12 mouse cellular contexts compared by ENCODE assay signal in the genomic region with DNA sequence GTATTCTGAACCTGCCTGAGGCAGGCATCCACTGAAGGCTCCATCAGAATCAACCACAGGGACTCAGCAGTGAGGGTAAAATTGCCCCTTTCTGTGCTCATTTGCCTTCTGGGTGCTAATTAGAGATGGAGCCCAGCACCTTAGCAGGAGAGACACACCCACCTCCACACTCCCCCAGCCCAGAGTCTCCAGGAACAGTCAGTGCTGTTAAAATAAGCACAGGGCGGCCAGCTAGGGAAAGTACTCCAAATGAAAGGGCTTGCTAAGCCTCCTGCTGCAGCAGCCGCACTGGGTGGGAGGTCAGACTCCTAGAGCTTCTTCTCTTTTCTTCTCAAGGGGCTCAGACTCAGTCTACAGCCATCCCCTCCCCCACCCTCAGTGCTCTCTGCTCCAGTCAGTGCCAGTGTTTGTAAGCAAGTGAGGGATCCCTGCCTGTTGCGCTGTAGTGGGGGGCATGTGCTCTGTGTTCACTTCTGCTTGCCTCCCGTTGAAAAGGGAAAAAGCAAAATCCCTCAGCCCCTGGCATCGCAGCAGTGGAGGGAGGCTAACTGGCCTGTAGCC. TPM values are rescaled to one million over a fixed set of nuclear protein-coding genes. Genes with fewer than 3 reads are reported as not detected.
DNase-seq lines count a peak whose midpoint lies in the region; ATAC-seq and TF ChIP-seq lines count a peak whose summit lies in the region.
"Had no signal": no experiment of that assay in that cellular context is flagged by ENCODE, and none has a peak within 500 bp of the region (broad histone marks: within the 10 kb centered on the region; RNA-seq: fewer than 3 reads in every experiment).

No protein-coding gene starts in this region.

- H3K4me2 ChIP-seq in heart, embryonic 12.5 days, result no peak overlapping the region
- H3K4me2 ChIP-seq in forebrain, embryonic 14.5 days (ENCODE audit: low read length), result no peak overlapping the region
- 0 out of 2 replicates have a peak overlapping the region, but pooled peaks have one; percentile 6 for H3K4me2 ChIP-seq in midbrain, embryonic 12.5 days (replicated peaks)

- no peak for TF ChIP-seq CTCF in cortical plate, adult 2 months (IDR thresholded peaks at IDR 0.05; ENCODE audit: extremely low read depth, insufficient read depth, low read length)

- H3K27ac ChIP-seq in heart, embryonic 12.5 days (ENCODE audit: poor library complexity, severe bottlenecking), result peak overlapping the region; percentile 25; the same call in 1 of the 2 replicates
- peak overlapping the region; percentile 42 for H3K27ac ChIP-seq in cortical plate, adult 2 months (ENCODE audit: insufficient read depth, low read length)
- peak overlapping the region; percentile 70 for H3K27ac ChIP-seq in forebrain, embryonic 14.5 days (ENCODE audit: low read depth, low read length)
- H3K27ac ChIP-seq in midbrain, embryonic 12.5 days (replicated peaks), result peak overlapping the region; percentile 77
- H3K27ac ChIP-seq: kidney, postnatal 0 days had no signal

- H3K9me3 ChIP-seq in heart, embryonic 12.5 days (replicated peaks), result 0 out of 2 replicates have a peak, but pooled peaks cover 2% of the 10 kb centered on the region
- H3K9me3 ChIP-seq in forebrain, embryonic 14.5 days (replicated peaks; ENCODE audit: control insufficient read depth, low read length), result no peaks in the 10 kb centered on the region
- no peaks in the 10 kb centered on the region for H3K9me3 ChIP-seq in midbrain, embryonic 12.5 days

- H3K27me3 ChIP-seq in heart, embryonic 12.5 days (replicated peaks), result no peaks in the 10 kb centered on the region
- H3K27me3 ChIP-seq in forebrain, embryonic 14.5 days (replicated peaks; ENCODE audit: control insufficient read depth, insufficient read depth, low read length), result no peaks in the 10 kb centered on the region
- no peaks in the 10 kb centered on the region for H3K27me3 ChIP-seq in midbrain, embryonic 12.5 days

- H3K4me1 ChIP-seq in heart, embryonic 12.5 days (replicated peaks), result peaks cover 14% of the 10 kb centered on the region
- peaks cover 9% of the 10 kb centered on the region for H3K4me1 ChIP-seq in cortical plate, adult 2 months (ENCODE audit: control insufficient read depth, insufficient read depth, low read length)
- H3K4me1 ChIP-seq in forebrain, embryonic 14.5 days (ENCODE audit: control insufficient read depth, insufficient read depth, low read length), result peaks cover 3% of the 10 kb centered on the region; the same call in 1 of the 2 replicates
- peaks cover 13% of the 10 kb centered on the region for H3K4me1 ChIP-seq in midbrain, embryonic 12.5 days

- H3K36me3 ChIP-seq in heart, embryonic 12.5 days, result peaks cover 80% of the 10 kb centered on the region
- H3K36me3 ChIP-seq in forebrain, embryonic 14.5 days (ENCODE audit: control insufficient read depth, insufficient read depth, low read length), result peaks cover 68% of the 10 kb centered on the region
- H3K36me3 ChIP-seq in midbrain, embryonic 12.5 days, result peaks cover 67% of the 10 kb centered on the region

- H3K4me3 ChIP-seq in heart, embryonic 12.5 days, result no peak overlapping the region
- no peak overlapping the region for H3K4me3 ChIP-seq in cortical plate, adult 2 months (ENCODE audit: insufficient read depth, low read length)
- no peak overlapping the region for H3K4me3 ChIP-seq in forebrain, embryonic 14.5 days (ENCODE audit: low read depth, low read length)
- H3K4me3 ChIP-seq in midbrain, embryonic 12.5 days, result no peak overlapping the region

- WGBS in heart, embryonic 12.5 days, result 50% methylated on average over 5 of the region's 5 CpGs
- WGBS in forebrain, embryonic 14.5 days, result 7% methylated on average over 5 of the region's 5 CpGs
- 11% methylated on average over 5 of the region's 5 CpGs for WGBS in midbrain, embryonic 12.5 days

- no peak for TF ChIP-seq POLR2A in cortical plate, adult 2 months (IDR thresholded peaks at IDR 0.05; ENCODE audit: extremely low read depth, insufficient read depth, low read length)

- ATAC-seq in heart, embryonic 12.5 days (ENCODE audit: insufficient number of reproducible peaks, low FRiP score), result no peak
- peak; percentile 48; the same call in 1 of the 2 replicates for ATAC-seq in forebrain, embryonic 14.5 days
- ATAC-seq in midbrain, embryonic 12.5 days (ENCODE audit: low FRiP score, low read depth), result peak; percentile 77

- no peak for DNase-seq in heart, adult 11 months
- peak; percentile 15 for DNase-seq in forebrain, embryonic 14.5 days (ENCODE audit: low spot score)
- no peak for DNase-seq in yolk sac, embryonic 10.5 days (ENCODE audit: low spot score)
- DNase-seq in urinary bladder, postnatal 25 days (ENCODE audit: low spot score), result no peak
- no peak for DNase-seq in lung, postnatal 36 days
- DNase-seq: adrenal gland, postnatal 25 days; cerebellum, adult 9-10 months; lung, adult 2 months had no signal

- no peak overlapping the region for H3K9ac ChIP-seq in heart, embryonic 12.5 days
- no peak overlapping the region for H3K9ac ChIP-seq in forebrain, embryonic 14.5 days (ENCODE audit: low read length)
- peak overlapping the region; percentile 29; the same call in 1 of the 2 replicates for H3K9ac ChIP-seq in midbrain, embryonic 12.5 days (replicated peaks)

RNA-seq across cellular contexts. Expression of a gene that starts 18.1 kb away (rescaled TPM):
- 5.0 and 5.8 TPM in 2 replicates for polyA plus RNA-seq in heart, embryonic 12.5 days (2016; fragmentation: Nextera tagmentation; extraction: Ambion mirVana)
- polyA plus RNA-seq in cortical plate, adult 2 months (2012; rRNA removed), result 0.23 TPM in 2 replicates
- polyA plus RNA-seq in forebrain, embryonic 14.5 days (2014; fragmentation: Nextera tagmentation; extraction: Ambion mirVana), result 0.15 and 0.30 TPM in 2 replicates
- 0.27 and 0.51 TPM in 2 replicates for polyA plus RNA-seq in midbrain, embryonic 12.5 days (2016; fragmentation: Nextera tagmentation; extraction: Ambion mirVana)

RNA-seq across cellular contexts. Expression of a gene that starts 39.9 kb away (rescaled TPM):
- 71.3 TPM in 2 replicates for polyA plus RNA-seq in heart, embryonic 12.5 days (2016; fragmentation: Nextera tagmentation; extraction: Ambion mirVana)
- 38.4 and 38.5 TPM in 2 replicates for polyA plus RNA-seq in cortical plate, adult 2 months (2012; rRNA removed)
- polyA plus RNA-seq in forebrain, embryonic 14.5 days (2014; fragmentation: Nextera tagmentation; extraction: Ambion mirVana), result 99.7 and 107 TPM in 2 replicates
- 96.4 and 97.8 TPM in 2 replicates for polyA plus RNA-seq in midbrain, embryonic 12.5 days (2016; fragmentation: Nextera tagmentation; extraction: Ambion mirVana)

Comparison
In these comparisons a context has a peak if more than half of its experiments do, and no peak if none do; other contexts are left out.
1. H3K27ac ChIP-seq: peak in every context shown above with its lines; median percentile 77 in midbrain, embryonic 12.5 days; 70 in forebrain, embryonic 14.5 days; 42 in cortical plate, adult 2 months; 25 in heart, embryonic 12.5 days.